ENCODE assay signal across 8 mouse cellular contexts in the genomic region with DNA sequence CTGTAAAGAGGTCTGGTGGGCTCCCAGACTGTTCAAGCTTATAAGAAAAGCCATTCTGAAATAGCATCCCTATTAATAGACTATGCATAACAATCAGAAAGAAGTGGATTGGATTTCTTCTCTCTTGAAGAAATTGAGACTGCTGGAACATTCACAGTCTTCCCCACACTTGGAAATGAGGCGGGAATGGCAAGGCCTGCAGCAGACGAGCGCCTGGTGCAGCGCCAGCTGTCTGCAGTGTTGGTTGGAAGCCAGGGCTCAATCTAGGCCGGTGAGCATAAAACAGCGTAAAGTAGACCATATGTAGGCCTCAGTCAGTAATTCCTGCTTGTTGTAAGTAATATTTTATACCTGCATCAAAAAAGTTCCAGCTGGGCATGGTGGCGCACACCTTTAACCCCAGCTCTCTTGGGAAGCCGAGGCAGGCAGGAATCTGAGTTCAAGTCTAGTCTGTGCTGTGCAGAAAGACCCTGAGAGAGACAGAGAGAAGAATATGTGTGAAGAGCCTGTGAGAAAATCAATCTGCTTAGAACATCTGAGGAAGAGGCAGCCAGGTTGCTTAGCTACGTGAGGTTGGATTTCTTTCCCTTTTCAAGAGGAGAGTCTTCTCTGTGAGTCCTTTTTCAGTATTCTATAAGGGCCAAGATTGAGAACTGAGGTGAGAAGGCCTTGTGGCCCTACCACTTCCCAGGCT. TPM values are rescaled to one million over a fixed set of nuclear protein-coding genes. Genes with fewer than 3 reads are reported as not detected.
DNase-seq lines count a peak whose midpoint lies in the region; ATAC-seq and TF ChIP-seq lines count a peak whose summit lies in the region.

No protein-coding gene starts in this region.

- peak; percentile 28 for DNase-seq in adrenal gland, postnatal 25 days
- DNase-seq in adrenal gland, adult 8-10 months: no peak
- DNase-seq in neural tube, embryonic 10.5 days (ENCODE audit: extremely low spot score, low spot score): no peak
- peak; percentile 57 for DNase-seq in left cerebral cortex, adult 11 months (ENCODE audit: low spot score)
- no peak for DNase-seq in thymus, adult 2 months
- DNase-seq in heart, adult 9 months (ENCODE audit: low spot score in 2 of 2): no peak

- H3K9ac ChIP-seq in neural tube, embryonic 14.5 days (replicated peaks; ENCODE audit: low read depth, low read length): no peak overlapping the region
- H3K9ac ChIP-seq in stomach, embryonic 15.5 days: no peak overlapping the region

- no peak for ATAC-seq in neural tube, embryonic 14.5 days (ENCODE audit: low read depth)
- ATAC-seq in stomach, embryonic 15.5 days (ENCODE audit: insufficient read depth, low FRiP score, low read depth): no peak

- no peaks in the 10 kb centered on the region for H3K36me3 ChIP-seq in neural tube, embryonic 14.5 days (ENCODE audit: control insufficient read depth, insufficient read depth, low read length)
- no peaks in the 10 kb centered on the region for H3K36me3 ChIP-seq in stomach, embryonic 15.5 days
- H3K36me3 ChIP-seq in thymus, adult 2 months (ENCODE audit: control insufficient read depth, insufficient read depth, low read length): no peaks in the 10 kb centered on the region

- 0 out of 2 replicates have a peak overlapping the region, but pooled peaks have one; percentile 4 for H3K27ac ChIP-seq in neural tube, embryonic 14.5 days (ENCODE audit: low read depth, low read length)
- H3K27ac ChIP-seq in stomach, embryonic 15.5 days: 0 out of 2 replicates have a peak overlapping the region, but pooled peaks have one; percentile 68
- H3K27ac ChIP-seq in thymus, adult 2 months (ENCODE audit: control insufficient read depth, insufficient read depth, low read length): no peak overlapping the region

- H3K27me3 ChIP-seq in neural tube, embryonic 14.5 days (ENCODE audit: control insufficient read depth, insufficient read depth, low read length): no peaks in the 10 kb centered on the region
- no peaks in the 10 kb centered on the region for H3K27me3 ChIP-seq in stomach, embryonic 15.5 days (replicated peaks)
- no peaks in the 10 kb centered on the region for H3K27me3 ChIP-seq in thymus, adult 2 months (ENCODE audit: control insufficient read depth, insufficient read depth, low read length)

- no peaks in the 10 kb centered on the region for H3K4me1 ChIP-seq in neural tube, embryonic 14.5 days (ENCODE audit: control insufficient read depth, insufficient read depth, low read length)
- H3K4me1 ChIP-seq in stomach, embryonic 15.5 days: peaks cover 6% of the 10 kb centered on the region; the same call in 1 of the 2 replicates
- H3K4me1 ChIP-seq in thymus, adult 2 months (replicated peaks; ENCODE audit: control insufficient read depth, insufficient read depth, low read length): no peaks in the 10 kb centered on the region

- no peak for TF ChIP-seq POLR2A in thymus, adult 2 months (IDR thresholded peaks at IDR 0.05; ENCODE audit: control insufficient read depth, extremely low read depth, insufficient read depth, low read length, poor library complexity)

- H3K9me3 ChIP-seq in neural tube, embryonic 14.5 days (ENCODE audit: control insufficient read depth, low read length): no peaks in the 10 kb centered on the region
- no peaks in the 10 kb centered on the region for H3K9me3 ChIP-seq in stomach, embryonic 15.5 days

- no peak for TF ChIP-seq CTCF in thymus, adult 2 months (IDR thresholded peaks at IDR 0.05; ENCODE audit: borderline replicate concordance, control insufficient read depth, extremely low read depth, insufficient read depth, low read length, poor library complexity)

- 74% methylated on average over 9 of the region's 9 CpGs for WGBS in neural tube, embryonic 14.5 days
- WGBS in stomach, embryonic 15.5 days: 76% methylated on average over 9 of the region's 9 CpGs
- 97% methylated on average over 9 of the region's 9 CpGs for WGBS in thymus, adult 2 months

- H3K4me2 ChIP-seq in neural tube, embryonic 14.5 days (ENCODE audit: low read depth, low read length): no peak overlapping the region
- no peak overlapping the region for H3K4me2 ChIP-seq in stomach, embryonic 15.5 days

- H3K4me3 ChIP-seq in neural tube, embryonic 14.5 days (ENCODE audit: low read depth, low read length): no peak overlapping the region
- H3K4me3 ChIP-seq in stomach, embryonic 15.5 days (replicated peaks): no peak overlapping the region
- no peak overlapping the region for H3K4me3 ChIP-seq in thymus, adult 2 months (ENCODE audit: control insufficient read depth, insufficient read depth, low read length)

RNA-seq across cellular contexts. Expression of a gene that starts 8.5 kb away (rescaled TPM):
- 126 and 128 TPM in 2 replicates for total RNA-seq in adrenal gland, postnatal 25 days (2021)
- total RNA-seq in adrenal gland, adult 8-10 months (2022): 100 to 1,000 TPM in 2 of 4 experiments, 10 to 100 TPM in 2; 96.7 to 117 (median 108) TPM
- 101 and 108 TPM in 2 replicates for polyA plus RNA-seq in neural tube, embryonic 14.5 days (2014; fragmentation: Nextera tagmentation; extraction: Ambion mirVana)
- 140 and 146 TPM in 2 replicates for polyA plus RNA-seq in stomach, embryonic 15.5 days (2015; fragmentation: Nextera tagmentation; extraction: Ambion mirVana)
- 51.7 and 55.1 TPM in 2 replicates for polyA plus RNA-seq in thymus, adult 2 months (2012; rRNA removed)

RNA-seq across cellular contexts. Expression of a gene that starts 9.0 kb away (rescaled TPM):
- 13.9 and 14.0 TPM in 2 replicates for total RNA-seq in adrenal gland, postnatal 25 days (2021)
- total RNA-seq in adrenal gland, adult 8-10 months (2022): 10 to 100 TPM; 10.1 to 14.4 (median 12.9) TPM
- 3.9 and 6.6 TPM in 2 replicates for polyA plus RNA-seq in neural tube, embryonic 14.5 days (2014; fragmentation: Nextera tagmentation; extraction: Ambion mirVana)
- polyA plus RNA-seq in stomach, embryonic 15.5 days (2015; fragmentation: Nextera tagmentation; extraction: Ambion mirVana): 16.3 and 19.4 TPM in 2 replicates
- 48.3 and 54.5 TPM in 2 replicates for polyA plus RNA-seq in thymus, adult 2 months (2012; rRNA removed)

Comparison
In these comparisons a context has a peak if more than half of its experiments do, and no peak if none do; other contexts are left out.
1. DNase-seq: peak in adrenal gland, postnatal 25 days (single experiment) and left cerebral cortex, adult 11 months (single experiment); none in adrenal gland, adult 8-10 months (single experiment), neural tube, embryonic 10.5 days (single experiment), thymus, adult 2 months (single experiment) and heart, adult 9 months (0 of 2).